Comparison of ENCODE assay signal across 8 mouse cellular contexts in the genomic region with DNA sequence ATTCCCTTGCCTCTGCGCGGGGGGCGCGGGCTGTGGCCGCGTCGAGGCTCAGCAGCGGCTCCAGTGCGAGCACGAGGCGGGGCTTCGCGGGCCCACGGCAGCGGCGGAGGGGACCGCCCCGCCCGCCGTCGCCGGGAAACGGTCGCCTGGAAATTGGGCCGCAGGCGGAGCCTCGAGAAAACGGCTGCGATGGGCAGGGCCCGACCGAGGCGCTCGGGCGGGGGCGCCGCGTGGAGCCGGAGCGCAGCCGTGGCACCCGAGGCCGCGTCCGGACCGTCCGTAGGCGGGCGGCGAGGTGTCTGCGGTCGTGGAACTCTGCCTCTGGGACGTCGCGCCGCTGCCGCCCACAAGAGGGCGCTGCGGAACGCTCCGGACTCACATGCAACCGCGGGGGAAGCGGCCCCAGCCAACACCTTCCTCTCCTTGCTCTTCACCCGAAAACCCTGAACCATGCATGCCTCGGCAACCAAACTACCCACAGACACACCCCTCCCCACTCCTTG. TPM values are rescaled to one million over a fixed set of nuclear protein-coding genes. Genes with fewer than 3 reads are reported as not detected.
A peak's percentile ranks its signal among the peaks of the same experiment; 100 is the strongest.
DNase-seq lines count a peak whose midpoint lies in the region; ATAC-seq lines count a peak whose summit lies in the region.

A gene (minus strand): TSS at position 52 of the 503 bp plus-strand sequence.

- H3K27me3 ChIP-seq in intestine, embryonic 14.5 days (replicated peaks; ENCODE audit: control insufficient read depth, insufficient read depth, low read length) = peaks cover 56% of the 10 kb centered on the region

- peak; percentile 88 to 94 for DNase-seq in adrenal gland, adult (ENCODE audit: inconsistent age in 2 of 2, low spot score in 1 of 2)
- DNase-seq in embryo, embryonic 10 days (ENCODE audit: low spot score) = peak; percentile 89
- peak; percentile 83 for DNase-seq in gastrocnemius, postnatal 25 days
- DNase-seq in intestine, embryonic 14.5 days (ENCODE audit: low spot score) = peak; percentile 91
- DNase-seq in left cerebral cortex, postnatal 14 days (ENCODE audit: low spot score in 2 of 2) = peak; percentile 85 to 86
- DNase-seq in mesoderm, embryonic 11.5 days (ENCODE audit: low read depth, low spot score) = peak; percentile 89
- DNase-seq in right cerebral cortex, postnatal 25 days = peak; percentile 87
- DNase-seq in urinary bladder, postnatal 4 days (ENCODE audit: low spot score in 2 of 2) = peak; percentile 67 to 81

- H3K27ac ChIP-seq in intestine, embryonic 14.5 days (ENCODE audit: low read depth) = no peak within 1 kb of the TSS

- peak; percentile 33 for ATAC-seq in intestine, embryonic 14.5 days (replicated peaks; ENCODE audit: low FRiP score, low TSS enrichment, low read depth)

- H3K36me3 ChIP-seq in intestine, embryonic 14.5 days (ENCODE audit: control insufficient read depth, insufficient read depth, low read length) = peaks cover 23% of the 10 kb centered on the region

- no peaks in the 10 kb centered on the region for H3K9me3 ChIP-seq in intestine, embryonic 14.5 days (ENCODE audit: control insufficient read depth, low read length)

- peak within 1 kb of the TSS; percentile 43 for H3K4me3 ChIP-seq in intestine, embryonic 14.5 days (ENCODE audit: low read depth, low read length)

- under 1% methylated on average over 63 of the region's 65 CpGs for WGBS in intestine, embryonic 14.5 days

- intact Hi-C loops in left cerebral cortex, postnatal 14 days (cut with DNase I) = loop anchor here (2.0 to 5.0 kb wide), 2 partner anchors 52 to 171 kb away; no protein-coding TSS in a partner anchor

- peak within 1 kb of the TSS; percentile 74 for H3K4me2 ChIP-seq in intestine, embryonic 14.5 days (ENCODE audit: low read length)

- H3K9ac ChIP-seq in intestine, embryonic 14.5 days (ENCODE audit: low read length) = peak within 1 kb of the TSS; percentile 43

- H3K4me1 ChIP-seq in intestine, embryonic 14.5 days (replicated peaks; ENCODE audit: control insufficient read depth, insufficient read depth, low read length) = peaks cover 12% of the 10 kb centered on the region; the same call in 1 of the 2 replicates

RNA-seq across cellular contexts. Expression of the gene that starts here (rescaled TPM):
- total RNA-seq in gastrocnemius, postnatal 25 days (2021) = 1 to 10 TPM; 1.3 to 2.4 TPM
- polyA plus RNA-seq in intestine, embryonic 14.5 days (2014; fragmentation: Nextera tagmentation; extraction: Ambion mirVana) = 2.0 and 2.2 TPM in 2 replicates
- 100 to 1,000 TPM; 216 to 232 TPM for total RNA-seq in left cerebral cortex, postnatal 14 days (2021)

Comparison
In these comparisons a context has a peak if more than half of its experiments do, and no peak if none do; other contexts are left out.
1. RNA of the gene that starts here (total RNA-seq): 216 to 232 TPM in left cerebral cortex, postnatal 14 days; 1.3 to 2.4 TPM in gastrocnemius, postnatal 25 days; every median in the first group is over 10 times any median in the second.
2. Peak in every context shown above with its lines, with median percentiles within 50 percentile points of each other: DNase-seq.